Mouse (Mus musculus) urinary bladder, postnatal 10 days (tissue): ENCODE measurements around the gene Zfp598.
"Not testable (repeated sequence)": the region's sequence is repeated elsewhere in the genome, so short reads cannot be mapped to it uniquely, and the experiment has no call there.

Experiments
- DNase-seq: peaks from one replicate; pipeline ENCODE4 v3.0.0; 2022; ENCODE audit warnings: low spot score

Zfp598 gene

GRCm38 (mm10) chr17:24689251-24690081 is 20.0 kb downstream of the Zfp598 start, which contains the start of gene Syngr3:
Syngr3 (minus strand) TSS chr17:24689955.
- DNase-seq, result no peak

- DNase-seq, result no peak
Observed at GRCm38 (mm10) chr17:24692385-24692784, 22.9 kb downstream of the Zfp598 start.

- DNase-seq, result no peak
Observed at GRCm38 (mm10) chr17:24695326-24696010, 26.0 kb downstream of the Zfp598 start.

GRCm38 (mm10) chr17:24696011-24696697 is 26.7 kb downstream of the Zfp598 start, which contains the start of the genes Gfer and Noxo1:
Gfer (minus strand) TSS chr17:24696156.
Noxo1 (plus strand) TSS chr17:24696234.
- DNase-seq, result peak; percentile 44

GRCm38 (mm10) chr17:24697985-24698384 is 28.5 kb downstream of the Zfp598 start:
- no peak for DNase-seq

GRCm38 (mm10) chr17:24698715-24699114 is 29.2 kb downstream of the Zfp598 start:
- no peak for DNase-seq

GRCm38 (mm10) chr17:24699473-24699872 is 30.0 kb downstream of the Zfp598 start:
- DNase-seq, result no peak

GRCm38 (mm10) chr17:24701251-24701650 is 31.8 kb downstream of the Zfp598 start:
- no peak for DNase-seq

GRCm38 (mm10) chr17:24705821-24706220 is 36.3 kb downstream of the Zfp598 start:
- no peak for DNase-seq

- DNase-seq, result peak; percentile 82
Observed at GRCm38 (mm10) chr17:24706982-24707800, 37.7 kb downstream of the Zfp598 start, which contains the start of gene Tbl3. Tbl3 (minus strand) TSS chr17:24707660.

- DNase-seq, result no peak
Observed at GRCm38 (mm10) chr17:24707801-24708425, 38.4 kb downstream of the Zfp598 start.

GRCm38 (mm10) chr17:24708646-24709045 is 39.2 kb downstream of the Zfp598 start:
- DNase-seq, result no peak

GRCm38 (mm10) chr17:24715556-24715955 is 46.1 kb downstream of the Zfp598 start:
- no peak for DNase-seq

GRCm38 (mm10) chr17:24716166-24716682 is 46.7 kb downstream of the Zfp598 start:
- DNase-seq, result no peak

GRCm38 (mm10) chr17:24717943-24718342 is 48.5 kb downstream of the Zfp598 start, which contains the start of the genes Rnf151 and Rps2:
Rnf151 (minus strand) TSS chr17:24718063.
Rps2 (plus strand) TSS chr17:24718116.
- DNase-seq, result no peak

- not testable (repeated sequence) for DNase-seq
Observed at GRCm38 (mm10) chr17:24718938-24719337, 49.5 kb downstream of the Zfp598 start.

- peak; percentile 96 for DNase-seq
Observed at GRCm38 (mm10) chr17:24719494-24720222, 50.2 kb downstream of the Zfp598 start.

GRCm38 (mm10) chr17:24720616-24721015 is 51.1 kb downstream of the Zfp598 start:
- not testable (repeated sequence) for DNase-seq

GRCm38 (mm10) chr17:24721383-24721955 is 52.0 kb downstream of the Zfp598 start:
- not testable (repeated sequence) for DNase-seq
